ENCODE assay signal across 17 mouse cellular contexts in the genomic region with DNA sequence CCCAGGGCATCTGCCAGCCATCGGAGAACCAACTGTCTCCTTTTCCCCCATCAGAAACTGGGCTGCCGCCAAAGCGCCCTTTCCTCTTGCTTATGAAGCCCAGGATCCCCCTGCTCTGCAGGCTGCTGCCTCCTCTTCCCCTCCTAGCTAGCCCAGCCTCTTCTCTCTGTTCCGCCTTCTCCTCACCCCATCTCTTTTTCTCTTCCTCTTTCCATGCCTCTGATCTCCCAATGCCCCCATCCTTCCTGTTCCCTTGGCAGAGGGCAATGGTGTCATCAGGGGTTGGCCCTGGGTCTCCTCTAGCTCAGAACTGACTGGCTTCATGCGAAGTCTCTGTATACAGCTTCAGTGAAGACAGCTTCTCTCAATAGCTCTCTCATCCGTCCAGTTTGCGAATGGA.
DNase-seq lines count a peak whose midpoint lies in the region; ATAC-seq and TF ChIP-seq lines count a peak whose summit lies in the region.
"Had no signal": no experiment of that assay in that cellular context is flagged by ENCODE, and none has a peak within 500 bp of the region (broad histone marks: within the 10 kb centered on the region; RNA-seq: fewer than 3 reads in every experiment).

No protein-coding gene starts in this region.

- WGBS in kidney, adult 2 months = 94% methylated on average over 7 of the region's 7 CpGs
- WGBS in kidney, embryonic 14.5 days = 88% methylated on average over 7 of the region's 7 CpGs
- 90% methylated on average over 7 of the region's 7 CpGs for WGBS in lung, postnatal 0 days
- 92% methylated on average over 7 of the region's 7 CpGs for WGBS in intestine, postnatal 0 days

- no peak for TF ChIP-seq CTCF in kidney, adult 2 months (conservative IDR thresholded peaks at IDR 0.05; ENCODE audit: insufficient read depth, insufficient read length, low read depth, low read length)
- no peak for TF ChIP-seq CTCF in lung, postnatal 0 days (IDR thresholded peaks at IDR 0.05)
- TF ChIP-seq CTCF in intestine, postnatal 0 days (IDR thresholded peaks at IDR 0.05; ENCODE audit: low read depth) = no peak

- H3K4me2 ChIP-seq in kidney, embryonic 14.5 days (replicated peaks; ENCODE audit: low read depth, low read length) = no peak overlapping the region
- no peak overlapping the region for H3K4me2 ChIP-seq in lung, postnatal 0 days (replicated peaks; ENCODE audit: low read depth, low read length)
- no peak overlapping the region for H3K4me2 ChIP-seq in intestine, postnatal 0 days (replicated peaks; ENCODE audit: low read depth)
- H3K4me2 ChIP-seq: embryonic facial prominence, embryonic 13.5 days; heart, embryonic 12.5 days; intestine, embryonic 15.5 days; midbrain, embryonic 12.5 days had no signal

- H3K36me3 ChIP-seq in kidney, adult 2 months (ENCODE audit: control insufficient read depth, insufficient read depth, low read length) = no peaks in the 10 kb centered on the region
- H3K36me3 ChIP-seq in kidney, embryonic 14.5 days (ENCODE audit: control insufficient read depth, insufficient read depth, low read length) = no peaks in the 10 kb centered on the region
- H3K36me3 ChIP-seq in lung, postnatal 0 days (ENCODE audit: insufficient read depth, low read length) = no peaks in the 10 kb centered on the region
- H3K36me3 ChIP-seq in intestine, postnatal 0 days (ENCODE audit: control insufficient read depth, insufficient read depth) = no peaks in the 10 kb centered on the region
- H3K36me3 ChIP-seq: embryonic facial prominence, embryonic 13.5 days; heart, embryonic 12.5 days; hindbrain, embryonic 10.5 days; intestine, embryonic 15.5 days; midbrain, embryonic 12.5 days had no signal

- DNase-seq in kidney, adult 2 months = peak; percentile 25
- peak; percentile 36 for DNase-seq in lung, postnatal 0 days (ENCODE audit: low spot score)
- DNase-seq in lung, postnatal 25 days (ENCODE audit: low spot score) = no peak
- DNase-seq: adrenal gland, postnatal 25 days; cerebellum, postnatal 36 days; gastrocnemius, postnatal 25 days; kidney, postnatal 25 days; layer of hippocampus, postnatal 36 days had no signal

- no peak overlapping the region for H3K9ac ChIP-seq in kidney, embryonic 14.5 days (ENCODE audit: low read depth, low read length)
- H3K9ac ChIP-seq in lung, postnatal 0 days (replicated peaks; ENCODE audit: low read depth) = no peak overlapping the region
- H3K9ac ChIP-seq in intestine, postnatal 0 days (ENCODE audit: low read depth, low read length) = no peak overlapping the region
- H3K9ac ChIP-seq: embryonic facial prominence, embryonic 13.5 days; heart, embryonic 12.5 days; intestine, embryonic 15.5 days; midbrain, embryonic 12.5 days had no signal

- ATAC-seq in kidney, embryonic 14.5 days (ENCODE audit: low FRiP score, low TSS enrichment) = no peak
- no peak for ATAC-seq in lung, postnatal 0 days
- ATAC-seq in monocyte, adult 5-6 weeks (replicated peaks; ENCODE audit: insufficient number of reproducible peaks, low FRiP score, low TSS enrichment, poor library complexity, severe bottlenecking) = peak; percentile 89
- ATAC-seq in intestine, postnatal 0 days = no peak

- H3K4me1 ChIP-seq in kidney, adult 2 months (ENCODE audit: control insufficient read depth, insufficient read depth, low read length) = no peaks in the 10 kb centered on the region
- H3K4me1 ChIP-seq in kidney, embryonic 14.5 days (ENCODE audit: control insufficient read depth, insufficient read depth, low read length) = 0 out of 2 replicates have a peak, but pooled peaks cover 5% of the 10 kb centered on the region
- H3K4me1 ChIP-seq in lung, postnatal 0 days (ENCODE audit: insufficient read depth, low read depth, low read length) = no peaks in the 10 kb centered on the region
- H3K4me1 ChIP-seq in brown adipose tissue, adult 24 weeks (ENCODE audit: control insufficient read depth, insufficient read depth, insufficient read length, low read length) = 0 out of 2 replicates have a peak, but pooled peaks cover 2% of the 10 kb centered on the region
- 0 out of 2 replicates have a peak, but pooled peaks cover 2% of the 10 kb centered on the region for H3K4me1 ChIP-seq in intestine, postnatal 0 days (replicated peaks; ENCODE audit: control insufficient read depth, insufficient read depth, low read length)
- H3K4me1 ChIP-seq: midbrain, embryonic 12.5 days had no signal

- no peak for TF ChIP-seq EP300 in lung, postnatal 0 days (IDR thresholded peaks at IDR 0.05)

- H3K27me3 ChIP-seq in kidney, adult 2 months (replicated peaks; ENCODE audit: control insufficient read depth, insufficient read depth, low read length) = no peaks in the 10 kb centered on the region
- no peaks in the 10 kb centered on the region for H3K27me3 ChIP-seq in kidney, embryonic 14.5 days (ENCODE audit: control insufficient read depth, insufficient read depth, low read length)
- no peaks in the 10 kb centered on the region for H3K27me3 ChIP-seq in lung, postnatal 0 days (replicated peaks; ENCODE audit: insufficient read depth, low read length)
- no peaks in the 10 kb centered on the region; the same call in 1 of the 2 replicates for H3K27me3 ChIP-seq in intestine, postnatal 0 days (replicated peaks; ENCODE audit: control insufficient read depth, insufficient read depth, low read length)
- H3K27me3 ChIP-seq: embryonic facial prominence, embryonic 13.5 days; intestine, embryonic 15.5 days; midbrain, embryonic 12.5 days had no signal

- H3K4me3 ChIP-seq in kidney, adult 2 months (ENCODE audit: insufficient read depth, low read depth, low read length) = no peak overlapping the region
- H3K4me3 ChIP-seq in kidney, embryonic 14.5 days (ENCODE audit: low read length) = no peak overlapping the region
- no peak overlapping the region for H3K4me3 ChIP-seq in lung, postnatal 0 days (ENCODE audit: low read depth, low read length)
- H3K4me3 ChIP-seq in brown adipose tissue, adult 24 weeks (ENCODE audit: insufficient read depth, low read depth, low read length) = no peak overlapping the region
- H3K4me3 ChIP-seq in intestine, postnatal 0 days (ENCODE audit: low read depth, low read length) = no peak overlapping the region
- H3K4me3 ChIP-seq: embryonic facial prominence, embryonic 13.5 days; heart, embryonic 12.5 days; hindbrain, embryonic 10.5 days; intestine, embryonic 15.5 days; midbrain, embryonic 12.5 days had no signal

- no peak overlapping the region for H3K27ac ChIP-seq in kidney, adult 2 months (ENCODE audit: insufficient read depth, low read depth, low read length)
- H3K27ac ChIP-seq in kidney, embryonic 14.5 days (ENCODE audit: low read depth, low read length) = no peak overlapping the region
- H3K27ac ChIP-seq in lung, postnatal 0 days (ENCODE audit: low read length) = no peak overlapping the region
- peak overlapping the region; percentile 87 for H3K27ac ChIP-seq in brown adipose tissue, adult 24 weeks (replicated peaks; ENCODE audit: low read depth, low read length)
- H3K27ac ChIP-seq in intestine, postnatal 0 days (ENCODE audit: low read depth, low read length) = no peak overlapping the region
- H3K27ac ChIP-seq: embryonic facial prominence, embryonic 13.5 days; hindbrain, embryonic 10.5 days; midbrain, embryonic 12.5 days had no signal

- TF ChIP-seq POLR2A in kidney, adult 2 months (IDR thresholded peaks at IDR 0.05; ENCODE audit: low read depth, low read length) = no peak

- no peaks in the 10 kb centered on the region for H3K9me3 ChIP-seq in kidney, embryonic 14.5 days (ENCODE audit: control insufficient read depth, low read length)
- no peaks in the 10 kb centered on the region for H3K9me3 ChIP-seq in lung, postnatal 0 days (ENCODE audit: low read length)
- H3K9me3 ChIP-seq in intestine, postnatal 0 days (ENCODE audit: control insufficient read depth) = no peaks in the 10 kb centered on the region
- H3K9me3 ChIP-seq: embryonic facial prominence, embryonic 13.5 days; heart, embryonic 12.5 days; hindbrain, embryonic 10.5 days; intestine, embryonic 15.5 days; midbrain, embryonic 12.5 days had no signal
